In the genomic region with DNA sequence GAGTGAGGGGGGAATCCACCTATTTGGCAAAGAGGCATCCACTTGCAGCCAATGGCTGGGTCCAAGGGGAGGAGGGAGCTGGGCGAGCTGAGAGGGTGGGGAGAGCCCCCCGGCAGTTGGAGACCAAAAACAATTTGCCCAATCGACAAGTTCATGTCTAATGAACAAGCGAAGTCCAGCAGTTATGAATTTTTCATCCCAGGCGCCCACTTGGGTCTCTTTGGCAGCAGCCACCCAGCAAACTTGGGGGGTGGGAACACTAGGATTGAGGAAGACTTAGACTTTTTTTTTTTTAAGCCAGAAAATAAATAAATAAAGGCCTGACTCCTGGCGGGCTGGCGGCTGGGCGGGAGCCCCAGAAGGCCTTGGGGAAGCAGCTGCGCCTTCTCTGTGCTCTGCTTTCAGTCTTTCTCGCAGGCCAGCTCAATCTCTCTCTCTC, we compare ENCODE assay signal across 9 mouse cellular contexts. TPM values are rescaled to one million over a fixed set of nuclear protein-coding genes. Genes with fewer than 3 reads are reported as not detected.
A peak's percentile ranks its signal among the peaks of the same experiment; 100 is the strongest.
DNase-seq lines count a peak whose midpoint lies in the region; ATAC-seq and TF ChIP-seq lines count a peak whose summit lies in the region.
"Had no signal": no experiment of that assay in that cellular context is flagged by ENCODE, and none has a peak within 500 bp of the region (broad histone marks: within the 10 kb centered on the region; RNA-seq: fewer than 3 reads in every experiment).

No protein-coding gene starts in this region.

- intact Hi-C loops in heart, postnatal 10 days (cut with DNase I) = loop anchor here (2.0 kb wide), 1 partner anchor 22 kb away; no protein-coding TSS in a partner anchor

- in situ Hi-C loops in ES-E14 (cut with MboI; ENCODE audit: low sequenced_read_pairs in 2 of 2, unreplicated experiment in 2 of 2) = loop anchor here in 1 of 2 experiments (10.0 kb wide), 1 partner anchor 70 kb away; a partner anchor contains a TSS

- under 1% methylated on average over 10 of the region's 10 CpGs for WGBS in hindbrain, embryonic 11.5 days
- WGBS in hindbrain, embryonic 10.5 days = under 1% methylated on average over 10 of the region's 10 CpGs
- WGBS in limb, embryonic 14.5 days = 1% methylated on average over 10 of the region's 10 CpGs
- WGBS in thymus, adult 2 months = 23% methylated on average over 10 of the region's 10 CpGs

- TF ChIP-seq CTCF in embryonic fibroblast, embryonic 13.5 days (IDR thresholded peaks at IDR 0.05; ENCODE audit: borderline replicate concordance, insufficient read depth, low read length) = no peak
- TF ChIP-seq CTCF in thymus, adult 2 months (IDR thresholded peaks at IDR 0.05; ENCODE audit: borderline replicate concordance, control insufficient read depth, extremely low read depth, insufficient read depth, low read length, poor library complexity) = no peak

- H3K4me1 ChIP-seq in hindbrain, embryonic 11.5 days (replicated peaks; ENCODE audit: control insufficient read depth, insufficient read depth, low read length) = peaks cover 3% of the 10 kb centered on the region
- peaks cover 26% of the 10 kb centered on the region for H3K4me1 ChIP-seq in hindbrain, embryonic 10.5 days (replicated peaks)
- peaks cover 2 to 8% of the 10 kb centered on the region in 2 experiments for H3K4me1 ChIP-seq in ES-E14 (ENCODE audit: control insufficient read depth in 2 of 2, insufficient read depth in 2 of 2, low read length in 2 of 2, poor library complexity in 1 of 2)
- H3K4me1 ChIP-seq in embryonic fibroblast, embryonic 13.5 days (ENCODE audit: control insufficient read depth, insufficient read depth, low read length) = peaks cover 20% of the 10 kb centered on the region
- peaks cover 75% of the 10 kb centered on the region for H3K4me1 ChIP-seq in limb, embryonic 14.5 days (ENCODE audit: control insufficient read depth, insufficient read depth, low read length)
- H3K4me1 ChIP-seq in thymus, adult 2 months (replicated peaks; ENCODE audit: control insufficient read depth, insufficient read depth, low read length) = peaks cover 18% of the 10 kb centered on the region

- no peak overlapping the region for H3K9ac ChIP-seq in hindbrain, embryonic 11.5 days (ENCODE audit: low read depth, low read length)
- H3K9ac ChIP-seq in ES-E14 (ENCODE audit: insufficient read depth, low read depth, low read length, poor library complexity, severe bottlenecking) = no peak overlapping the region
- 0 out of 2 replicates have a peak overlapping the region, but pooled peaks have one; percentile 9 for H3K9ac ChIP-seq in limb, embryonic 14.5 days (ENCODE audit: low read depth, low read length, severe bottlenecking)

- no peak; the same call in 1 of the 2 replicates for TF ChIP-seq POLR2A in embryonic fibroblast, embryonic 13.5 days (IDR thresholded peaks at IDR 0.05; ENCODE audit: low read depth, low read length)
- no peak for TF ChIP-seq POLR2A in limb, embryonic 14.5 days (IDR thresholded peaks at IDR 0.05; ENCODE audit: borderline replicate concordance, extremely low read depth, insufficient read depth, insufficient read length)
- no peak for TF ChIP-seq POLR2A in thymus, adult 2 months (IDR thresholded peaks at IDR 0.05; ENCODE audit: control insufficient read depth, extremely low read depth, insufficient read depth, low read length, poor library complexity)

- H3K9me3 ChIP-seq in hindbrain, embryonic 11.5 days (ENCODE audit: control insufficient read depth, low read length) = no peaks in the 10 kb centered on the region
- H3K9me3 ChIP-seq in hindbrain, embryonic 10.5 days = no peaks in the 10 kb centered on the region
- H3K9me3 ChIP-seq in ES-E14 (ENCODE audit: control insufficient read depth, insufficient read depth, low read depth, low read length) = no peaks in the 10 kb centered on the region
- no peaks in the 10 kb centered on the region for H3K9me3 ChIP-seq in limb, embryonic 14.5 days (ENCODE audit: control insufficient read depth, low read length)

- 0 out of 2 replicates have a peak overlapping the region, but pooled peaks have one; percentile 4 for H3K4me3 ChIP-seq in hindbrain, embryonic 11.5 days (ENCODE audit: low read depth, low read length)
- no peak overlapping the region for H3K4me3 ChIP-seq in hindbrain, embryonic 10.5 days
- H3K4me3 ChIP-seq in ES-E14 (ENCODE audit: insufficient read depth in 1 of 2, low read depth in 1 of 2, low read length in 2 of 2, poor library complexity in 1 of 2, severe bottlenecking in 1 of 2) = peak overlapping the region in 1 of 2 experiments; percentile 30; a peak in 2 of 4 replicates
- no peak overlapping the region for H3K4me3 ChIP-seq in embryonic fibroblast, embryonic 13.5 days (ENCODE audit: insufficient read depth, low read length)
- H3K4me3 ChIP-seq in limb, embryonic 14.5 days (replicated peaks; ENCODE audit: low read length) = peak overlapping the region; percentile 38
- H3K4me3 ChIP-seq in thymus, adult 2 months (ENCODE audit: control insufficient read depth, insufficient read depth, low read length) = no peak overlapping the region

- H3K27me3 ChIP-seq in hindbrain, embryonic 11.5 days (ENCODE audit: control insufficient read depth, insufficient read depth, low read length) = peaks cover 100% of the 10 kb centered on the region
- peaks cover 100% of the 10 kb centered on the region for H3K27me3 ChIP-seq in hindbrain, embryonic 10.5 days (ENCODE audit: insufficient read depth, poor library complexity, severe bottlenecking)
- peaks cover 6% of the 10 kb centered on the region; the same call in 1 of the 2 replicates for H3K27me3 ChIP-seq in limb, embryonic 14.5 days (ENCODE audit: control insufficient read depth, insufficient read depth, low read length)
- H3K27me3 ChIP-seq in thymus, adult 2 months (ENCODE audit: control insufficient read depth, insufficient read depth, low read length) = no peaks in the 10 kb centered on the region
- H3K27me3 ChIP-seq: Patski had no signal

- H3K27ac ChIP-seq in hindbrain, embryonic 11.5 days (ENCODE audit: low read depth, low read length) = no peak overlapping the region
- H3K27ac ChIP-seq in hindbrain, embryonic 10.5 days = no peak overlapping the region
- H3K27ac ChIP-seq in ES-E14 (ENCODE audit: insufficient read depth, low read depth, low read length, poor library complexity, severe bottlenecking) = no peak overlapping the region
- peak overlapping the region; percentile 82 for H3K27ac ChIP-seq in embryonic fibroblast, embryonic 13.5 days (ENCODE audit: insufficient read depth, low read length)
- peak overlapping the region; percentile 91 for H3K27ac ChIP-seq in limb, embryonic 14.5 days (replicated peaks; ENCODE audit: low read depth, low read length)
- no peak overlapping the region for H3K27ac ChIP-seq in thymus, adult 2 months (ENCODE audit: control insufficient read depth, insufficient read depth, low read length)

- no peaks in the 10 kb centered on the region for H3K36me3 ChIP-seq in hindbrain, embryonic 11.5 days (ENCODE audit: control insufficient read depth, insufficient read depth, low read length)
- no peaks in the 10 kb centered on the region for H3K36me3 ChIP-seq in hindbrain, embryonic 10.5 days
- H3K36me3 ChIP-seq in ES-E14 (ENCODE audit: control insufficient read depth, insufficient read depth, low read length, poor library complexity, severe bottlenecking) = no peaks in the 10 kb centered on the region
- peaks cover 30% of the 10 kb centered on the region for H3K36me3 ChIP-seq in limb, embryonic 14.5 days (ENCODE audit: control insufficient read depth, insufficient read depth, low read length)
- H3K36me3 ChIP-seq in thymus, adult 2 months (ENCODE audit: control insufficient read depth, insufficient read depth, low read length) = no peaks in the 10 kb centered on the region

- peak; percentile 50 for DNase-seq in hindbrain, embryonic 11.5 days (ENCODE audit: low spot score)
- no peak for DNase-seq in hindbrain, embryonic 10.5 days (ENCODE audit: low spot score)
- DNase-seq in ES-E14 (ENCODE audit: low read depth, low spot score) = no peak
- DNase-seq in heart, postnatal 10 days = peak; percentile 74 to 79
- peak; percentile 83 for DNase-seq in limb, embryonic 14.5 days (ENCODE audit: low spot score)
- DNase-seq in skeletal muscle tissue, adult 2 months (ENCODE audit: low read depth, low spot score) = peak; percentile 85
- no peak for DNase-seq in thymus, adult 2 months

- no peak for ATAC-seq in hindbrain, embryonic 11.5 days (ENCODE audit: low FRiP score)
- ATAC-seq in limb, embryonic 14.5 days (ENCODE audit: low FRiP score, low read depth) = peak; percentile 76

- H3K4me2 ChIP-seq in hindbrain, embryonic 11.5 days (replicated peaks; ENCODE audit: low read depth, low read length) = no peak overlapping the region
- H3K4me2 ChIP-seq in limb, embryonic 14.5 days (replicated peaks; ENCODE audit: low read depth, low read length, severe bottlenecking) = peak overlapping the region; percentile 69

RNA-seq across cellular contexts. Expression of a gene that starts 25.7 kb away (rescaled TPM):
- polyA plus RNA-seq in hindbrain, embryonic 11.5 days (2014; fragmentation: Nextera tagmentation; extraction: Ambion mirVana) = 2.4 and 3.0 TPM in 2 replicates
- 0.07 and 0.29 TPM in 2 replicates for polyA plus RNA-seq in hindbrain, embryonic 10.5 days (2016; fragmentation: Nextera tagmentation; extraction: Ambion mirVana)
- 0.58 and 0.89 TPM in 2 replicates for total RNA-seq in ES-E14 (2012; rRNA removed)
- 173 and 236 TPM in 2 replicates for polyA plus RNA-seq in embryonic fibroblast, embryonic 13.5 days (2011; ENCODE audit: insufficient read length, low read depth, missing spikeins)
- 100 to 1,000 TPM; 256 to 266 TPM for total RNA-seq in heart, postnatal 10 days (2021)
- polyA plus RNA-seq in limb, embryonic 14.5 days (2012; rRNA removed) = 81.2 and 97.7 TPM in 2 replicates
- polyA plus RNA-seq in limb, embryonic 14.5 days (2014; fragmentation: Nextera tagmentation; extraction: Ambion mirVana) = 100 and 108 TPM in 2 replicates
- 17.7 and 18.2 TPM in 2 replicates for polyA plus RNA-seq in thymus, adult 2 months (2012; rRNA removed)

RNA-seq across cellular contexts. Expression of a gene that starts 48.1 kb away (rescaled TPM):
- polyA plus RNA-seq in hindbrain, embryonic 11.5 days (2014; fragmentation: Nextera tagmentation; extraction: Ambion mirVana) = 6.2 and 7.1 TPM in 2 replicates
- 3.8 and 5.5 TPM in 2 replicates for polyA plus RNA-seq in hindbrain, embryonic 10.5 days (2016; fragmentation: Nextera tagmentation; extraction: Ambion mirVana)
- total RNA-seq in ES-E14 (2012; rRNA removed) = 1.0 and 1.4 TPM in 2 replicates
- 2.0 and 2.3 TPM in 2 replicates for polyA plus RNA-seq in embryonic fibroblast, embryonic 13.5 days (2011; ENCODE audit: insufficient read length, low read depth, missing spikeins)
- 1 to 10 TPM; 3.1 to 3.8 TPM for total RNA-seq in heart, postnatal 10 days (2021)
- polyA plus RNA-seq in limb, embryonic 14.5 days (2012; rRNA removed) = 5.7 and 5.9 TPM in 2 replicates
- polyA plus RNA-seq in limb, embryonic 14.5 days (2014; fragmentation: Nextera tagmentation; extraction: Ambion mirVana) = 6.4 and 6.9 TPM in 2 replicates
- polyA plus RNA-seq in thymus, adult 2 months (2012; rRNA removed) = 2.2 TPM in 2 replicates

RNA-seq across cellular contexts. Expression of a gene that starts 51.7 kb away (rescaled TPM):
- 2.3 and 2.9 TPM in 2 replicates for polyA plus RNA-seq in hindbrain, embryonic 11.5 days (2014; fragmentation: Nextera tagmentation; extraction: Ambion mirVana)
- 0.54 and 1.9 TPM in 2 replicates for polyA plus RNA-seq in hindbrain, embryonic 10.5 days (2016; fragmentation: Nextera tagmentation; extraction: Ambion mirVana)
- 1.5 and 2.1 TPM in 2 replicates for total RNA-seq in ES-E14 (2012; rRNA removed)
- 0.74 TPM in 1 of 2 replicates, not detected in the other for polyA plus RNA-seq in embryonic fibroblast, embryonic 13.5 days (2011; ENCODE audit: insufficient read length, low read depth, missing spikeins)
- under 1 TPM; 0.50 to 0.89 TPM for total RNA-seq in heart, postnatal 10 days (2021)
- 4.3 and 4.8 TPM in 2 replicates for polyA plus RNA-seq in limb, embryonic 14.5 days (2012; rRNA removed)
- polyA plus RNA-seq in limb, embryonic 14.5 days (2014; fragmentation: Nextera tagmentation; extraction: Ambion mirVana) = 5.7 and 6.0 TPM in 2 replicates
- 1.8 and 2.6 TPM in 2 replicates for polyA plus RNA-seq in thymus, adult 2 months (2012; rRNA removed)

RNA-seq across cellular contexts. Expression of a gene that starts 56.8 kb away (rescaled TPM):
- polyA plus RNA-seq in hindbrain, embryonic 11.5 days (2014; fragmentation: Nextera tagmentation; extraction: Ambion mirVana) = 36.0 and 37.2 TPM in 2 replicates
- polyA plus RNA-seq in hindbrain, embryonic 10.5 days (2016; fragmentation: Nextera tagmentation; extraction: Ambion mirVana) = 43.7 and 45.8 TPM in 2 replicates
- 24.7 and 30.8 TPM in 2 replicates for total RNA-seq in ES-E14 (2012; rRNA removed)
- polyA plus RNA-seq in embryonic fibroblast, embryonic 13.5 days (2011; ENCODE audit: insufficient read length, low read depth, missing spikeins) = 11.7 and 12.6 TPM in 2 replicates
- total RNA-seq in heart, postnatal 10 days (2021) = 10 to 100 TPM; 23.7 to 25.0 TPM
- polyA plus RNA-seq in limb, embryonic 14.5 days (2012; rRNA removed) = 39.8 and 45.6 TPM in 2 replicates
- polyA plus RNA-seq in limb, embryonic 14.5 days (2014; fragmentation: Nextera tagmentation; extraction: Ambion mirVana) = 43.2 and 44.9 TPM in 2 replicates
- polyA plus RNA-seq in thymus, adult 2 months (2012; rRNA removed) = 52.9 and 60.6 TPM in 2 replicates

Comparison
In these comparisons a context has a peak if more than half of its experiments do, and no peak if none do; other contexts are left out.
1. DNase-seq: peak in hindbrain, embryonic 11.5 days (single experiment), heart, postnatal 10 days (2 of 2), limb, embryonic 14.5 days (single experiment) and skeletal muscle tissue, adult 2 months (single experiment); none in hindbrain, embryonic 10.5 days (single experiment), ES-E14 (single experiment) and thymus, adult 2 months (single experiment).
2. H3K4me3 ChIP-seq: peak in hindbrain, embryonic 11.5 days (single experiment) and limb, embryonic 14.5 days (single experiment); none in hindbrain, embryonic 10.5 days (single experiment), embryonic fibroblast, embryonic 13.5 days (single experiment) and thymus, adult 2 months (single experiment).
3. H3K27ac ChIP-seq: peak in embryonic fibroblast, embryonic 13.5 days (single experiment) and limb, embryonic 14.5 days (single experiment); none in hindbrain, embryonic 11.5 days (single experiment), hindbrain, embryonic 10.5 days (single experiment), ES-E14 (single experiment) and thymus, adult 2 months (single experiment).